Mouse (Mus musculus): ENCODE data around the gene Kcnj12. TPM values are rescaled to one million over a fixed set of nuclear protein-coding genes. Genes with fewer than 3 reads are reported as not detected.
A peak's percentile ranks its signal among the peaks of the same experiment; 100 is the strongest.

Kcnj12 gene
- polyA plus RNA-seq, 1 experiment from 2014 or later: not detected

- H3K9ac ChIP-seq (ENCODE audit: low read depth, low read length): no peak overlapping the region
These were observed 451 bp upstream of the Kcnj12 start for GRCm38 (mm10) chr11:61021676-61022549.

GRCm38 (mm10) chr11:61023416-61024200 is 1.2 kb downstream of the Kcnj12 start:
- H3K27ac ChIP-seq (ENCODE audit: low read depth, low read length): no peak overlapping the region
- H3K36me3 ChIP-seq (ENCODE audit: control insufficient read depth, insufficient read depth, low read length): no peaks in the 10 kb centered on the region
- 44% methylated on average over 9 of the region's 9 CpGs for WGBS
- no peak for ATAC-seq (replicated peaks; ENCODE audit: low FRiP score)
- no peaks in the 10 kb centered on the region for H3K4me1 ChIP-seq (replicated peaks; ENCODE audit: control insufficient read depth, insufficient read depth, low read length)
- DNase-seq (ENCODE audit: low spot score): no peak
- no peak overlapping the region for H3K9ac ChIP-seq (ENCODE audit: low read depth, low read length)
- peaks cover 80% of the 10 kb centered on the region for H3K27me3 ChIP-seq (replicated peaks; ENCODE audit: control insufficient read depth, insufficient read depth, low read length)
- peak overlapping the region; percentile 70 for H3K4me2 ChIP-seq
- no peak overlapping the region; the same call in 1 of the 2 replicates for H3K4me3 ChIP-seq (ENCODE audit: low read depth, low read length)
- no peaks in the 10 kb centered on the region for H3K9me3 ChIP-seq (ENCODE audit: control insufficient read depth, low read length)

More at GRCm38 (mm10) chr11:61021676-61022549, 451 bp upstream of the Kcnj12 start:
- H3K27me3 ChIP-seq (replicated peaks; ENCODE audit: control insufficient read depth, insufficient read depth, low read length): peaks cover 81% of the 10 kb centered on the region
- H3K4me2 ChIP-seq: peak overlapping the region; percentile 70
- no peaks in the 10 kb centered on the region for H3K9me3 ChIP-seq (ENCODE audit: control insufficient read depth, low read length)
- 4% methylated on average over 65 of the region's 68 CpGs for WGBS
- no peaks in the 10 kb centered on the region for H3K4me1 ChIP-seq (replicated peaks; ENCODE audit: control insufficient read depth, insufficient read depth, low read length)
- no peak overlapping the region for H3K27ac ChIP-seq (ENCODE audit: low read depth, low read length)
- DNase-seq (ENCODE audit: low spot score): peak; percentile 39
- no peak for ATAC-seq (replicated peaks; ENCODE audit: low FRiP score)
- H3K36me3 ChIP-seq (ENCODE audit: control insufficient read depth, insufficient read depth, low read length): no peaks in the 10 kb centered on the region
- H3K4me3 ChIP-seq (ENCODE audit: low read depth, low read length): peak overlapping the region; percentile 46

DNA sequence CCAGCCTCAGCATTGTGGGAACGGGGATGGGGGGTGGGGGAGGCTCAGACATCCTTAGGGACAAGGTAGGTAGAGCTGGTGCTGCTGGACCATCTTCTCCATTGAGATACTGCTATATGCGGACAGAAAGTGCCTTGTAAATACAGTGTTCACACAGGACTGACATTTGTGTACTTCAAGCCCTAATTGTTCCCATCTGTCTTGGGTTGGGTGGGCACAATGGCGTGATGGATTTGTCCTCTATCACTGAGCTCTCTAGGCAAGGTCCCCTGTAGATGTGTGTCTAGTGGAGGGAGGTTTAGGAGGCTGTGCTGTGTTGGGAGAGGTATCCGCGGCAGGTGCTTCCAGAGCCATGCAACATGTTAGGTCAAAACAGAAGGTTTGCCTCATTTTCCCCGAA is 2.0 kb downstream of the Kcnj12 start:
- Histone ChIP-seq H3K4me1 (replicated peaks; ENCODE audit: control insufficient read depth, insufficient read depth, low read length) (no peaks in the 10 kb centered on the region), H3K27ac (ENCODE audit: low read depth, low read length) (no peak overlapping the region), H3K4me2 (no peak overlapping the region), H3K27me3 (replicated peaks; ENCODE audit: control insufficient read depth, insufficient read depth, low read length) (peaks cover 72% of the 10 kb centered on the region), H3K36me3 (ENCODE audit: control insufficient read depth, insufficient read depth, low read length) (no peaks in the 10 kb centered on the region), H3K9me3 (ENCODE audit: control insufficient read depth, low read length) (no peaks in the 10 kb centered on the region), H3K9ac (ENCODE audit: low read depth, low read length) (no peak overlapping the region), H3K4me3 (ENCODE audit: low read depth, low read length) (no peak overlapping the region)
- DNase-seq (ENCODE audit: low spot score) (no peak), ATAC-seq (replicated peaks; ENCODE audit: low FRiP score) (no peak)
- WGBS: 70% methylated on average over 6 of the region's 6 CpGs

- no peaks in the 10 kb centered on the region for H3K4me1 ChIP-seq (replicated peaks; ENCODE audit: control insufficient read depth, insufficient read depth, low read length)
- no peak for ATAC-seq (replicated peaks; ENCODE audit: low FRiP score)
These were observed 2.6 kb downstream of the Kcnj12 start for GRCm38 (mm10) chr11:61024996-61025395.

DNA sequence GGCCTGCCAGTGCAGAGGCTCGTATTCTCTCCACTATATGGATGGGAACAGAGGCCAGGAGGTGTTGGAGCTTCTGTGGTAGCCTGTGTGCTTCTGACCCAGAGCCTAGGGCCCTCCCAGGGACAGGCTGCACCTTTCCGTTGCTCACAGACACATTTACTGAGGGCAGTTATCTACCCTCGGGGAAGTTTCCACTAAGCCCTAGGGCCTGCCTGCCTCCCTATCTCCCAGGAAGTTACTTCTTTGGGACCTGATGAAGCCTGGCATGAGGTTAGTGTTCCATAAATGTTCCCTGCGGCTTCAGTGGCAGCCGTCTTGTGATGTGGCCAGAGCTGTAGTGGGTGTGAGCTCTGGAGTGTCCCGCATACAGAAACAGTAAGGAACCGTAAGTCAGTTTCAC is 3.2 kb downstream of the Kcnj12 start:
- 62% methylated on average over 7 of the region's 7 CpGs for WGBS
- H3K4me3 ChIP-seq (ENCODE audit: low read depth, low read length): no peak overlapping the region
- no peaks in the 10 kb centered on the region for H3K4me1 ChIP-seq (replicated peaks; ENCODE audit: control insufficient read depth, insufficient read depth, low read length)
- no peak overlapping the region for H3K4me2 ChIP-seq
- no peak overlapping the region for H3K9ac ChIP-seq (ENCODE audit: low read depth, low read length)
- no peaks in the 10 kb centered on the region for H3K36me3 ChIP-seq (ENCODE audit: control insufficient read depth, insufficient read depth, low read length)
- ATAC-seq (replicated peaks; ENCODE audit: low FRiP score) (no peak), DNase-seq (ENCODE audit: low spot score) (no peak)
- no peaks in the 10 kb centered on the region for H3K9me3 ChIP-seq (ENCODE audit: control insufficient read depth, low read length)
- H3K27ac ChIP-seq (ENCODE audit: low read depth, low read length): no peak overlapping the region
- peaks cover 60% of the 10 kb centered on the region for H3K27me3 ChIP-seq (replicated peaks; ENCODE audit: control insufficient read depth, insufficient read depth, low read length)

More at GRCm38 (mm10) chr11:61024996-61025395, 2.6 kb downstream of the Kcnj12 start:
- 66% methylated on average over 6 of the region's 6 CpGs for WGBS
- DNase-seq (ENCODE audit: low spot score): no peak
- no peak overlapping the region for H3K4me2 ChIP-seq
- H3K27me3 ChIP-seq (replicated peaks; ENCODE audit: control insufficient read depth, insufficient read depth, low read length): peaks cover 66% of the 10 kb centered on the region
- no peaks in the 10 kb centered on the region for H3K9me3 ChIP-seq (ENCODE audit: control insufficient read depth, low read length)
- H3K9ac ChIP-seq (ENCODE audit: low read depth, low read length): no peak overlapping the region
- H3K36me3 ChIP-seq (ENCODE audit: control insufficient read depth, insufficient read depth, low read length): no peaks in the 10 kb centered on the region
- H3K4me3 ChIP-seq (ENCODE audit: low read depth, low read length): no peak overlapping the region
- H3K27ac ChIP-seq (ENCODE audit: low read depth, low read length): no peak overlapping the region

- Histone ChIP-seq H3K27me3 (replicated peaks; ENCODE audit: control insufficient read depth, insufficient read depth, low read length) (peaks cover 52% of the 10 kb centered on the region), H3K9me3 (ENCODE audit: control insufficient read depth, low read length) (no peaks in the 10 kb centered on the region), H3K4me2 (no peak overlapping the region), H3K4me1 (replicated peaks; ENCODE audit: control insufficient read depth, insufficient read depth, low read length) (no peaks in the 10 kb centered on the region), H3K9ac (ENCODE audit: low read depth, low read length) (no peak overlapping the region), H3K36me3 (ENCODE audit: control insufficient read depth, insufficient read depth, low read length) (no peaks in the 10 kb centered on the region), H3K4me3 (ENCODE audit: low read depth, low read length) (no peak overlapping the region), H3K27ac (ENCODE audit: low read depth, low read length) (no peak overlapping the region)
- ATAC-seq (replicated peaks; ENCODE audit: low FRiP score) (no peak), DNase-seq (ENCODE audit: low spot score) (no peak)
- WGBS: 76% methylated on average over 6 of the region's 6 CpGs
These were observed 4.0 kb downstream of the Kcnj12 start for GRCm38 (mm10) chr11:61026381-61026780.

DNA sequence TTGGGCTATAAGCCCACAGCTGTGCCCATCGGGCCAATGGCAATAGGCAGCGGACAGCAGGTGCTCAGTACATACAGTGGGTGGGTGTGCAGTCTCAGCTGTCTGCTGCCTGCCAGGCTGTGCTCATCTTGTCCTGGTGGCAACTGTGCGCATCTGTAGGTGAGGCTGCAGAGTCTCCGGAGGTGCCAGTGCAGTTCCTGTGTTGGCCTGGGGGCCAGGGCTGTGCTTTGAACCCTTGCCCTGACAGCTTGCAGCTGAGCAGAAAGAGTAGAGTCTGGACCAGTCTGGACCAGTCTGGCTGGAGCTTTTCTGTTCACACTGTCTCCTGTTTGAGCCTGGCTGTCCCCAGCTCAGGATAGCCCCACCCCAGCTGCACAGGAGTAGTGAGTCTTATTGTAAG is 4.8 kb downstream of the Kcnj12 start:
- DNase-seq (ENCODE audit: low spot score) (no peak), ATAC-seq (replicated peaks; ENCODE audit: low FRiP score) (no peak)
- Histone ChIP-seq H3K36me3 (ENCODE audit: control insufficient read depth, insufficient read depth, low read length) (no peaks in the 10 kb centered on the region), H3K27me3 (replicated peaks; ENCODE audit: control insufficient read depth, insufficient read depth, low read length) (peaks cover 45% of the 10 kb centered on the region), H3K27ac (ENCODE audit: low read depth, low read length) (no peak overlapping the region), H3K4me1 (replicated peaks; ENCODE audit: control insufficient read depth, insufficient read depth, low read length) (no peaks in the 10 kb centered on the region), H3K9ac (ENCODE audit: low read depth, low read length) (no peak overlapping the region), H3K4me2 (no peak overlapping the region), H3K4me3 (ENCODE audit: low read depth, low read length) (no peak overlapping the region), H3K9me3 (ENCODE audit: control insufficient read depth, low read length) (no peaks in the 10 kb centered on the region)
- 86% methylated on average over 4 of the region's 4 CpGs for WGBS

DNA sequence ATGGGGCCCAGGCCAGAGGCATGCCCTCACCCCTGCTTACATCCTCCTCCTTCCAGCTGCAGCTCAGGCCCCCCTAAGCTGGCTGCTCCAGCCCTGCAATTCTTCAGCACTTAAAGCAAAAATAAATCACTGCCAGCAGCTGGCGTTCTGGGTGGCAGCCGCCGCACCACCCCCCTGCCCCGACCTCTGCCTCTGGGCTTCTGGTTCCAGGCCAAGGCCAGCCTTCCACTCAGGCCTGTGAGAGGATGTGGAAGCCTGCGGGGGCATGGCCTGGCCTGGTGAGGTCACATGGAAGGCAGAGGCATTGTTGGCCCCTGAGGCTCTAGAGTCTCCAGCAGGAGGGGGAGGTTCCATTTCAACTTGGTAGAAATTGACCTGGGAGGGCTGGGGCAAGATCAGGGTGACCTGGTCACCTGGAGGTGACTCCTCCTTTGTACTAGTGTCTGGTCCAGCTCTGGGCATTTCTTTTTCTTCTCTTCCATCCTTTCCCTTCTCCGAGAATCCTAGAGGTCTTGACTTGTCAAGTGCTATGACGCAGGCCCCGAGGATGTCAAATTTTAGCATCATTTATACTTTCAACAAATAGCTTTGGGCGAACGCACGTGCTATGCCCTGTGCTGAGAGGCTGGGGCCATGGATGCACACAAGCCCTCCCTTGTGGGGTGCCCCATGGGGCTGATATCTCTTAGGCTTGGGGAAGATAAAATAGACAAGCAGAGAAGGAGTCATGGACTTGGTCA is 6.0 kb downstream of the Kcnj12 start:
- H3K36me3 ChIP-seq (ENCODE audit: control insufficient read depth, insufficient read depth, low read length): no peaks in the 10 kb centered on the region
- peaks cover 32% of the 10 kb centered on the region for H3K27me3 ChIP-seq (replicated peaks; ENCODE audit: control insufficient read depth, insufficient read depth, low read length)
- DNase-seq (ENCODE audit: low spot score): no peak
- H3K4me1 ChIP-seq (replicated peaks; ENCODE audit: control insufficient read depth, insufficient read depth, low read length): no peaks in the 10 kb centered on the region
- ATAC-seq (replicated peaks; ENCODE audit: low FRiP score): no peak
- no peak overlapping the region for H3K4me2 ChIP-seq
- no peak overlapping the region for H3K9ac ChIP-seq (ENCODE audit: low read depth, low read length)
- 63% methylated on average over 11 of the region's 11 CpGs for whole genome bisulfite sequencing
- no peak overlapping the region for H3K27ac ChIP-seq (ENCODE audit: low read depth, low read length)
- no peaks in the 10 kb centered on the region for H3K9me3 ChIP-seq (ENCODE audit: control insufficient read depth, low read length)
- H3K4me3 ChIP-seq (ENCODE audit: low read depth, low read length): no peak overlapping the region
